Mouse (Mus musculus) liver, embryonic 11.5 days (tissue): ENCODE measurements around the gene Arf5. TPM values are rescaled to one million over a fixed set of nuclear protein-coding genes. Genes with fewer than 3 reads are reported as not detected.

Source experiments
- ATAC-seq: fragments of 200-750 bp; cut with Nextera tagmentation; replicated peaks from 2 replicates; pipeline ENCODE4 v1.8.0; 2017; ENCODE audit warnings: moderate number of reproducible peaks, mild to moderate bottlenecking, moderate TSS enrichment, moderate library complexity; ENCODE audit not compliant: low FRiP score
- DNase-seq: peaks from one replicate; pipeline ENCODE4 v3.0.0-alpha.2; 2017; ENCODE audit warnings: low spot score
- H3K27ac ChIP-seq: fragments of 300-500 bp; sonication (generic); 2 replicates; pipeline ENCODE4 v1.5.1; 2014; ENCODE audit warnings: mild to moderate bottlenecking, low read depth, low read length, control low read depth
- H3K27me3 ChIP-seq: fragments of 300-500 bp; sonication (generic); replicated peaks from 2 replicates; pipeline ENCODE4 v1.6.1; 2014; ENCODE audit warnings: low read length, mixed read lengths; ENCODE audit not compliant: control insufficient read depth, insufficient read depth
- H3K36me3 ChIP-seq: fragments of 300-500 bp; sonication (generic); 2 replicates; pipeline ENCODE4 v1.6.1; 2014; ENCODE audit warnings: mild to moderate bottlenecking, low read length, moderate library complexity, mixed read lengths; ENCODE audit not compliant: control insufficient read depth, insufficient read depth
- H3K4me1 ChIP-seq: fragments of 300-500 bp; sonication (generic); replicated peaks from 2 replicates; pipeline ENCODE4 v1.6.1; 2014; ENCODE audit warnings: low read length, mixed read lengths; ENCODE audit not compliant: control insufficient read depth, insufficient read depth
- H3K4me2 ChIP-seq: fragments of 300-500 bp; sonication (generic); 2 replicates; pipeline ENCODE4 v1.6.1; 2014; ENCODE audit warnings: mild to moderate bottlenecking, control low read depth, moderate library complexity
- H3K4me3 ChIP-seq: fragments of 300-500 bp; sonication (generic); 2 replicates; pipeline ENCODE4 v1.5.1; 2014; ENCODE audit warnings: low read depth, low read length, control low read depth
- H3K9ac ChIP-seq: fragments of 300-500 bp; sonication (generic); 2 replicates; pipeline ENCODE4 v1.6.1; 2014; ENCODE audit warnings: low read depth, low read length, control low read depth
- H3K9me3 ChIP-seq: fragments of 300-500 bp; sonication (generic); 2 replicates; pipeline ENCODE4 v1.6.1; 2016; ENCODE audit warnings: low read length, inconsistent platforms, mixed read lengths; ENCODE audit not compliant: control insufficient read depth
- WGBS: fragments of 180-500 bp; shearing (Covaris S2); extraction: QIAGEN DNeasy Blood & Tissue Kit; methylation state at CpG from one replicate; pipeline ENCODE4 v1.1.7; 2014; 5-methylcytosine and 5-hydroxymethylcytosine counted together
- polyA plus RNA-seq: library from polyadenylated mRNA; unstranded; fragments of >200 nt; fragmentation: Nextera tagmentation; extraction: Ambion mirVana; gene quantifications from 2 replicates; pipeline ENCODE4 v1.2.1, GENCODE M21; 2014

Arf5 gene
- polyA plus RNA-seq, 1 experiment from 2014 or later = 356 TPM

- peak overlapping the region; percentile 28; the same call in 1 of the 2 replicates for H3K27ac ChIP-seq
- 66% methylated on average over 15 of the region's 15 CpGs for WGBS
Observed at GRCm38 (mm10) chr6:28422651-28423290, 589 bp upstream of the Arf5 start.

DNA sequence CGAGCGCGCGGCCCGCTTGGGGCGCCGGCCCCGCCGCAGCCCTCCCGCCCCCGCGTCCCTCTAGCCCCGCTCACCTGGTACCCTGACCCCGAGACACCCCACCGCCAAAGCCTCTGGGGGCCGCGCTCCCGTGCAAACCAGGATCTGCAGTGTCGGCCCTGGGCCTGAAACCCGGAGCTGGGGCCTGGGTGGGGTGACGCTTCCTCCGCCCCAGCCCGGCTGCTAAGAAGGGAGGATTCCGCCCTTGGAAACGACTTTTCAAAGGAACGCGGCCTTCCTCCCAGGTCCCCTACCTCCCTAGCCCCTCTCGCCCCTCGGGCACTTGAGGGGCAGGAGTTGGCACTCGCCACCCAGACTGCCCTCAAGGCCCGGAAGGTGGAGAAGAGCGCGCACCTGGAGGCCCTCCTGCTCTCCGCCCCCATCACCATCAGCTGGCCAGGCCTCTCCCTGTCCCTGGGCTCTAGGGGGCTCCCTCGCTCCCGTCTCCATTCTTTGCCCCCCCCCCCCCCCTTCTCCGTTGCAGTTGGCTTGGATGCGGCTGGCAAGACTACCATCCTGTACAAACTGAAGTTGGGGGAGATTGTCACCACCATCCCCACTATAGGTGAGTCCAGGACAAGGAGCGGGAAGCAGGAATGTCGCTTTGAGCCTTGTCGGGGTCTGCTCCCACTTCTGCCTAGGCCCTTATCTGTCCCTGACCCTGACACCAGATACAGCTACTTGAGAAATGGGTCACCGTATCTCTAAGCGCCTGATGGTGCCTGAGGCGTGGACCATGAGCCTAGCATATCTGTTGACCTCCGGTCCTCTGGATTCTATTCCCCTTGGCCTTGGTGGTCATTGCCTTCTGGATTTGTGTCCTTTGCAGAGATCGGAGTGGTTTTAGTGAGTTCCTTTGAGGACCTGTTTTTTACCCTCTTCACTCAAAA is 671 bp downstream of the Arf5 start:
- H3K9ac ChIP-seq = peak overlapping the region; percentile 92
- H3K27me3 ChIP-seq = no peaks in the 10 kb centered on the region
- ATAC-seq (peak; percentile 75), DNase-seq (peak; percentile 71)
- H3K4me1 ChIP-seq = peaks cover 26% of the 10 kb centered on the region
- H3K4me3 ChIP-seq = peak overlapping the region; percentile 95
- 4% methylated on average over 46 of the region's 46 CpGs for WGBS
- peak overlapping the region; percentile 83 for H3K27ac ChIP-seq
- H3K4me2 ChIP-seq = peak overlapping the region; percentile 75
- H3K9me3 ChIP-seq = no peaks in the 10 kb centered on the region
- peaks cover 15% of the 10 kb centered on the region for H3K36me3 ChIP-seq

More at GRCm38 (mm10) chr6:28422651-28423290, 589 bp upstream of the Arf5 start:
- DNase-seq (no peak), ATAC-seq (no peak)
- Histone ChIP-seq H3K4me3 (peak overlapping the region; percentile 95), H3K4me1 (peaks cover 26% of the 10 kb centered on the region), H3K27me3 (no peaks in the 10 kb centered on the region), H3K9me3 (no peaks in the 10 kb centered on the region), H3K4me2 (peak overlapping the region; percentile 75), H3K36me3 (peaks cover 22% of the 10 kb centered on the region), H3K9ac (peak overlapping the region; percentile 92; the same call in 1 of the 2 replicates)

DNA sequence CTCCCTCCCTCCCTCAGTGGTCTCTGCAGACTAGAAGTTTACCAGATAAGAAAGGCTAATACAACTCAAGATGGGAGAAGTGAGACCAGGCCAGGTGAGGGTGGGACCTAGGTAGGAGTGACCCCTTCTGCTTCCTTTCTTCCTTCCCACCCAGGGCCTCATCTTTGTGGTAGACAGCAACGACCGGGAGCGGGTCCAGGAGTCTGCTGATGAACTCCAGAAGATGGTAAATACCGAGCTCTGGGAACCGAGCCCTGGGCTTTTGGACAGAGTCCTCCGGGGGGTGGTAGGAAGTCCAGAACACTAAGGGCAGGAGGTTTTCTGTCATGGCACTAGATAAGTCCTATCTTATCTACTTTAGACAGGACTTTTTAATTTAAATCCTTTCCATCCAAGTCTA is 1.7 kb downstream of the Arf5 start:
- H3K27ac ChIP-seq = peak overlapping the region; percentile 83
- no peak for DNase-seq
- no peaks in the 10 kb centered on the region for H3K9me3 ChIP-seq
- ATAC-seq = no peak
- 76% methylated on average over 6 of the region's 6 CpGs for WGBS
- peak overlapping the region; percentile 75 for H3K4me2 ChIP-seq
- H3K9ac ChIP-seq = peak overlapping the region; percentile 92
- peak overlapping the region; percentile 95 for H3K4me3 ChIP-seq
- H3K27me3 ChIP-seq = no peaks in the 10 kb centered on the region
- peaks cover 15% of the 10 kb centered on the region for H3K36me3 ChIP-seq
- H3K4me1 ChIP-seq = peaks cover 21% of the 10 kb centered on the region

DNA sequence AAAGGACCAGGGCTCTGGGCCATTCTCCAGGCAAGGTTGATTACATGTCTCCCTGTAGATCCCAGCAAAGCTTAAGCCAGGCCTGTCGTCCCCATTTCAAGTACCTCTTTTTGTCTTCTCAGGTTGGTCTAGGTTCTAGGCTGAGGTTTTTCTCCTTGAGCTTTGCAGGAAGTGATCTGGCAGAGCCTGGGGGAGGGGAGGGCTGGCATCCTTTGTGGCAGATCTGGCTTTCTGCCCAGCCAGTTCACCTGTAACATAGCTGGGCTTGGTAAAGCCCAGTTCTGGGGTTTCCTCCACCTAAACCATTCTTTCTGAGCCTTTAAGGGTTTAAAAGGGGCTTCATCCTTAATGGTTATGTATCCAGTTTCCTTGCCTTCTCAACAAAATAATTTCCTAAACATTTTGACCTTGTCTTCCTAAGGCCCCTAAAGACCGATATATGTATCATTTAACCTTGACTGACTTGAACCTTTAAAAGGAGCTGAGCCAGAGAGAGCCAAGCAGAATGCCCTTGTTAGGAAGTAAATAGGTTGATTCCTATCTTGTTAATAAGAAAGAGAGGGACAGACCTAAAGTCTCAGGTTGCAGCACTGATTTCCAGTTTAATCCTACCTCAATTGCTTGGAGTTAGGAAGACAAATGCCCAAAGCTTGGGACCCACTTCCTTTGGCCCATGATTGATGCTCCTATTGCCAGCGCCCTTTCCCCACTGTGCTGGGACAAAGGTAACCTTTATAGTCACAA is 3.9 kb downstream of the Arf5 start, which contains the start of gene Fscn3:
Gene Fscn3 (plus strand): TSS at position 694 of the 744 bp plus-strand sequence.
- no peak for DNase-seq

GRCm38 (mm10) chr6:28428290-28428689 is 4.9 kb downstream of the Arf5 start, which contains the start of gene Gcc1:
Gcc1 (minus strand) TSS chr6:28428390.
- no peaks in the 10 kb centered on the region for H3K27me3 ChIP-seq
- H3K9ac ChIP-seq = no peak within 1 kb of the TSS
- H3K9me3 ChIP-seq = no peaks in the 10 kb centered on the region
- H3K4me1 ChIP-seq = peaks cover 16% of the 10 kb centered on the region
- no peak within 1 kb of the TSS for H3K27ac ChIP-seq
- no peak within 1 kb of the TSS for H3K4me2 ChIP-seq
- DNase-seq (no peak), ATAC-seq (no peak)
- H3K4me3 ChIP-seq = no peak within 1 kb of the TSS
- H3K36me3 ChIP-seq = peaks cover 15% of the 10 kb centered on the region
- WGBS = 82% methylated on average over 3 of the region's 3 CpGs

More for the DNA sequence above, 3.9 kb downstream of the Arf5 start, which contains the start of gene Fscn3:
- peaks cover 15% of the 10 kb centered on the region for H3K36me3 ChIP-seq
- no peak within 1 kb of the TSS for H3K4me3 ChIP-seq
- WGBS = 77% methylated on average over 3 of the region's 3 CpGs
- H3K27me3 ChIP-seq = no peaks in the 10 kb centered on the region
- no peak within 1 kb of the TSS for H3K9ac ChIP-seq
- ATAC-seq = no peak
- H3K4me1 ChIP-seq = peaks cover 16% of the 10 kb centered on the region
- no peak within 1 kb of the TSS for H3K27ac ChIP-seq
- no peaks in the 10 kb centered on the region for H3K9me3 ChIP-seq
- no peak within 1 kb of the TSS for H3K4me2 ChIP-seq

GRCm38 (mm10) chr6:28429870-28430269 is 6.5 kb downstream of the Arf5 start:
- Histone ChIP-seq H3K36me3 (peaks cover 12% of the 10 kb centered on the region), H3K4me1 (peaks cover 10% of the 10 kb centered on the region), H3K27ac (no peak overlapping the region), H3K4me2 (no peak overlapping the region), H3K9ac (no peak overlapping the region), H3K4me3 (no peak overlapping the region), H3K9me3 (no peaks in the 10 kb centered on the region), H3K27me3 (no peaks in the 10 kb centered on the region)
- 87% methylated on average over 11 of the region's 11 CpGs for WGBS
- ATAC-seq = no peak
- DNase-seq = no peak

DNA sequence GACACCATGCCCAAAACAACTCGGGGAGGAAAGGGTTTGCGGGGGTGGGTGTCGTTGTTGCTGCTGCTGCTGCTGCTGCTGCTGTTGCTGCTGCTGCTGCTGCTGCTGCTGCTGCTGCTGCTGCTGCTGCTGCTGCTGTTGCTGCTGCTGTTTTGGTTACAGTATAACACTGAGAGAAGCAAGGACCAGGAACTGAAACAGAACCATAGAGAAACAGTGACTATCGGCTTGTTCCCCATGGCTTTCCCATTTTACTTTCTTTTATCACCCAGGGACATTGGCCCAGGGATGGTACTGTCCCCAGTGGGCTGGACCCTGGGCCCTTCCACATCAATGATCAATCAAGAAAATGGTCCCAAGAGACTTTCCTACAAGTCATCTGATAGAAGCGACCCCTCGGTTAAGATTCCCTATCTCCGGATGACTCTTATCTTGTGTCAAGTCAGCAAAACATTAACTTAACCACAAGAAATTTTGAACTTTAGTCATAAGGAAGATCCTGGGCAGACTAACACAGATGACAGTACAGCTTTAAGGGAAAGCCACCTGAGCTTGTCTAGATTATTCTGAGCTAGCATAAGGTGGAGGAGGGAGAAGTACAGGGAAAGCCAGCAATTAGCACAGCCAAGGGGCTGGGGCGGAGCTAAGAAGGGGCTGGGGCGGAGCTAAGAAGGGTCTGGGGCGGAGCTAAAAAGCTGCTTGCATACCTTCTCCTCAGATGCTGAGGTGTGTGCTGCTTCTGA is 7.6 kb downstream of the Arf5 start:
- peak overlapping the region; percentile 45 for H3K4me2 ChIP-seq
- 69% methylated on average over 10 of the region's 10 CpGs for WGBS
- DNase-seq (no peak), ATAC-seq (peak; percentile 80)
- no peaks in the 10 kb centered on the region for H3K27me3 ChIP-seq
- peaks cover 6% of the 10 kb centered on the region for H3K4me1 ChIP-seq
- no peak overlapping the region for H3K9ac ChIP-seq
- no peaks in the 10 kb centered on the region for H3K9me3 ChIP-seq
- no peak overlapping the region for H3K27ac ChIP-seq
- H3K36me3 ChIP-seq = peaks cover 7% of the 10 kb centered on the region
- no peak overlapping the region for H3K4me3 ChIP-seq

DNA sequence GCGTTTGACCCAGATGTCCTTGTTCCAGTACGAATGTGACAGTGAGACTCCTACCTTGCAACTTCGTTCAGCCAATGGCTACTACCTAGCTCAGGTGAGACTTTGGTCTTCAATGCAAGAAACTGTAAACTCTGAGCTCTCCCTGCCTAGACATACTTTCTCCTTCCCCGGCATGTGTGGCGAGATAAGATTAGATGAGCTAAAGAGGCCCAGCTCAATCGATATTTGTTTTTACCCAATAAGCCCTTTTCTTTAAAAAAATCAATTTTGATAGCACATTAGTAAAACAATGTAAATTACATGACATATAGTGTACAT is 8.1 kb downstream of the Arf5 start:
- no peak overlapping the region for H3K4me3 ChIP-seq
- H3K27ac ChIP-seq = no peak overlapping the region
- H3K9me3 ChIP-seq = no peaks in the 10 kb centered on the region
- H3K27me3 ChIP-seq = no peaks in the 10 kb centered on the region
- H3K4me1 ChIP-seq = peaks cover 6% of the 10 kb centered on the region
- ATAC-seq (peak; percentile 73), DNase-seq (no peak)
- 60% methylated on average over 6 of the region's 6 CpGs for WGBS
- no peak overlapping the region for H3K9ac ChIP-seq
- peak overlapping the region; percentile 45 for H3K4me2 ChIP-seq
- H3K36me3 ChIP-seq = peaks cover 4% of the 10 kb centered on the region
